Mouse (Mus musculus) MN1 (cell line): Measurements from ENCODE around the gene Olfr813.
"Not testable (repeated sequence)": the region's sequence is repeated elsewhere in the genome, so short reads cannot be mapped to it uniquely, and the experiment has no call there.

ENCODE experiments used
- DNase-seq: peaks from one replicate; pipeline ENCODE4 v3.0.0-alpha.2; 2016; ENCODE audit warnings: low spot score

The Olfr813 gene

DNA sequence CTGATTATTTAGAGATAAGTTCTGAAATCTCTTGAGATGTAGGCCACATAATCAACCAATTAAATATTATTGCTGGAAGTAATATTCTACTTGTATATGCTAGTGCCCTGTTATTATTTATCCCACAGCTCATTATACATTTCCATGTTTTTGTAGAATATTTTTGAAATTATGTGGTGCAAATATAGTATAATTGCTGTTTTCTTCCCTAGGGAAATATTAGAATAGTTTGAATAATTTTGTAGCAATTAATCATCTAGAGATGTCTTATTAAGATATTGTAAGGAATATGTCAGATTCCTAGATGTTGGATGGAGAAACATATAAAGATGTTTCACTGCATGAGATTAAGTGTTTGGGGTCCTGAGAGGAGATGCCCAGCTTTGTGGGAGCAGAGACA is at the start of gene Olfr813:
Gene Olfr813, plus strand, starts transcription at position 301 of the 400 bp plus-strand sequence.
- DNase-seq: no peak

DNA sequence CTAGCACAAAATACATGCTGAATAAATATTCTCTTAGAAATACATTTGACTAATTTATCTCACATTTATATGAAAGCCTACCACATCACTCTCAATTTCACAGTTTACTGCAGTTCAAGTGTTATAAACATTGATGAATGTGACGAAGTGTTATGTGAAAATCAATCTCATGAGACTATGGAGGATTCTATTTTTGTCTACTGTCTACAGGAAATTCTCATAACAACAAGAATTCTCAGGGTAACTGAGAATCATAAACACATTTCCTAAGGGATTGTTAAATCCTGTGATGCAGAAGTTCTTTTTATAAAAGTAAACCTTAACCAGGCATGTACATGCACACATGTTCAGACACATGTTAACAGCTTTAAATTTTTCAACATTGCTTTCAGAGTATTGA is 9.2 kb upstream of the Olfr813 start, which contains the start of gene Olfr812:
Gene Olfr812, minus strand, starts transcription at position 101 of the 400 bp plus-strand sequence.
- DNase-seq: no peak

DNA sequence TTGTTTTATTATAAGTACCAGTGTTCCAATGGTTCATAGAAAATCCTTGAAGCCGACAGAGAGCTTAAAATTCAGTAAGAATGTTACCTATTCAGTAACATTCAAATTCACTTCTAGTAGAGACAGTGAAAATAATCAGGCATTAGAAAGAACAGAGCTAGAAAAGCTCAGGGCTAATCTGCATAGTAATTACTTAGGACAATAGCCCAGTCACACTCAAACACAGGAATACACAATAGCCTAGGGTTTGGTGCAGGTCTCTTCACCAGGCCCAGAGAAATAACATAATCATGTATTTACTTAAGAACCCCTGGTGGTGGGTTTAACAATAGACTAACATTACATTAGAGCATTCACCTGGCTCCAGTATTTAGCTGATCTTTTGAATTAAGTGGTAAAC is 7.8 kb upstream of the Olfr813 start:
- no peak for DNase-seq

DNA sequence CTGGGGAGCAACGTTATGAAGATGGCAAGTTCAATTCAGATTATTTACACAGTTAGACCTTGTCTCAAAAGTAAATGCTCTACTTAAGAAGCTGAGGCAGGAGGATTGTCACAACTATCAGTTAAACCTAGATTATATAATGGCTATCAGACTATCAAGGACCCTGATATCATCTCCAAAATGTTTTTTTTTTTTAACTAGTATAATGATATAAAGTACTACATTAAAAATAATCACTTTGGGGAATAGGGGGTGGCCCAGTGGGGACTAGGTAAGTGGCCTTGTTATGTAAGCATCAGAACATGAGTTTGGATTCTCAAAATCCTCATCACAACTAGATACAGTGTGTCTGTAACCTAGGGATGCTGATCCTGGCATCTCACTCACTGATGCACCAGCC is 24.6 kb downstream of the Olfr813 start, which contains the start of gene Olfr814:
Gene Olfr814, minus strand, starts transcription at position 101 of the 400 bp plus-strand sequence.
- not testable (repeated sequence) for DNase-seq

DNA sequence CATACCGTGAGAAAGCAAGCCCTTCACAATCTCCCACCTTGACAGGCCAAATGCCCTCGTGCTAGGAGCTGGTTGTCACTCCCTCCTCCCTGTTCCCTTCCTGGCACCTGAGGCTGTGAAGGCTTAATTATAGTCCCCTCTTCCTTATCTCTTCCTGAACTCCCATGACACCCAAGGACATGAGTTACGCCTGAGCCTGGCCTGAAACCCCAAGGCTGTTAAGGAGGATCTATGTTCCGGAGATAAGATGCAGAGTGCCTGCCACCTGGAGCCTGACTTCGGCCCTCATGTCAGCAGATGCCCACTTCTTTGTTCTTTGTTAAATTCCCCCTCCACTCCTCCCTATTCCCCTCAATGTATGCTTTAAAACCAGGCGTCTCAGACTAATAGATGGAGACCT is 30.3 kb downstream of the Olfr813 start:
- not testable (repeated sequence) for DNase-seq

DNA sequence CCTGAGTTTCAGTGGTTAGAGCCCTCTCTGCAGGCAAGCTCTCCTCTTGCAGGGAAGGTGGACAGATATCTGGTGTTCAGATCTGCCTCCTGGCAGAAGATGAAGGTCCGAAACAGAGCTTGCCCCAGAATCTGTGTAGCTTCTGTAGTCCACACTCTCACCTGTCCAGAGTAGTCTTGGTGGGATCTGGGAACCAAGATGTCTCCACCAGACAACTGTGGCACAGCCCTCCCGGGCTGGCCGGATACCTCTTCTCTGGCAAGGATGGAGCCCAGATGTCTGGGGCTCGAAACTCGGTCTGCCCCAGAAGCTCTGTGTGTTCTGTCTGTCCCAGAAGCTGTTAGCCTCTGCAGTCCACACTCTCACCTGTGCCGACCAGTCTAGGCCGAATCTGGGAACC is 30.8 kb downstream of the Olfr813 start:
- no peak for DNase-seq

DNA sequence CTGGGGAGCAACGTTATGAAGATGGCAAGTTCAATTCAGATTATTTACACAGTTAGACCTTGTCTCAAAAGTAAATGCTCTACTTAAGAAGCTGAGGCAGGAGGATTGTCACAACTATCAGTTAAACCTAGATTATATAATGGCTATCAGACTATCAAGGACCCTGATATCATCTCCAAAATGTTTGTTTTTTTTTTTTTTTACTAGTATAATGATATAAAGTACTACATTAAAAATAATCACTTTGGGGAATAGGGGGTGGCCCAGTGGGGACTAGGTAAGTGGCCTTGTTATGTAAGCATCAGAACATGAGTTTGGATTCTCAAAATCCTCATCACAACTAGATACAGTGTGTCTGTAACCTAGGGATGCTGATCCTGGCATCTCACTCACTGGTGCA is 50.6 kb downstream of the Olfr813 start, which contains the start of gene Olfr815:
Gene Olfr815, minus strand, starts transcription at position 101 of the 400 bp plus-strand sequence.
- not testable (repeated sequence) for DNase-seq
